Comparison of ENCODE assay signal across 22 mouse cellular contexts in genomic region chr10:124878525-124878924, GRCm38 (mm10).
DNase-seq lines count a peak whose midpoint lies in the region; ATAC-seq and TF ChIP-seq lines count a peak whose summit lies in the region.
"Had no signal": no experiment of that assay in that cellular context is flagged by ENCODE, and none has a peak within 500 bp of the region (broad histone marks: within the 10 kb centered on the region; RNA-seq: fewer than 3 reads in every experiment).

No protein-coding gene starts in this region.

- H3K4me2 ChIP-seq in embryonic facial prominence, embryonic 11.5 days (ENCODE audit: low read depth, low read length): no peak overlapping the region
- no peak overlapping the region for H3K4me2 ChIP-seq in liver, embryonic 11.5 days
- no peak overlapping the region for H3K4me2 ChIP-seq in liver, embryonic 12.5 days
- H3K4me2 ChIP-seq in midbrain, embryonic 13.5 days (replicated peaks): no peak overlapping the region
- H3K4me2 ChIP-seq in midbrain, postnatal 0 days (ENCODE audit: low read depth, low read length, poor library complexity, severe bottlenecking): no peak overlapping the region
- no peak overlapping the region for H3K4me2 ChIP-seq in stomach, postnatal 0 days (replicated peaks; ENCODE audit: low read depth)
- H3K4me2 ChIP-seq: embryonic facial prominence, embryonic 15.5 days; hindbrain, embryonic 12.5 days had no signal

- H3K9me3 ChIP-seq in embryonic facial prominence, embryonic 11.5 days (replicated peaks; ENCODE audit: control insufficient read depth, low read length): no peaks in the 10 kb centered on the region
- H3K9me3 ChIP-seq in embryonic facial prominence, embryonic 10.5 days: no peaks in the 10 kb centered on the region
- no peaks in the 10 kb centered on the region for H3K9me3 ChIP-seq in liver, embryonic 11.5 days (ENCODE audit: control insufficient read depth, low read length)
- H3K9me3 ChIP-seq in liver, embryonic 12.5 days (replicated peaks): no peaks in the 10 kb centered on the region
- H3K9me3 ChIP-seq in midbrain, embryonic 13.5 days: no peaks in the 10 kb centered on the region
- no peaks in the 10 kb centered on the region for H3K9me3 ChIP-seq in midbrain, postnatal 0 days (ENCODE audit: low read length)
- H3K9me3 ChIP-seq in stomach, postnatal 0 days (ENCODE audit: control insufficient read depth, low read length): no peaks in the 10 kb centered on the region
- H3K9me3 ChIP-seq: embryonic facial prominence, embryonic 15.5 days; forebrain, embryonic 10.5 days; heart, embryonic 10.5 days; hindbrain, embryonic 12.5 days had no signal

- H3K27me3 ChIP-seq in embryonic facial prominence, embryonic 11.5 days (ENCODE audit: control insufficient read depth, insufficient read depth, low read length): no peaks in the 10 kb centered on the region
- no peaks in the 10 kb centered on the region for H3K27me3 ChIP-seq in embryonic facial prominence, embryonic 10.5 days (replicated peaks; ENCODE audit: low read depth, poor library complexity, severe bottlenecking)
- no peaks in the 10 kb centered on the region for H3K27me3 ChIP-seq in liver, embryonic 11.5 days (replicated peaks; ENCODE audit: control insufficient read depth, insufficient read depth, low read length)
- no peaks in the 10 kb centered on the region for H3K27me3 ChIP-seq in liver, embryonic 12.5 days (replicated peaks)
- H3K27me3 ChIP-seq in midbrain, embryonic 13.5 days: no peaks in the 10 kb centered on the region
- no peaks in the 10 kb centered on the region for H3K27me3 ChIP-seq in midbrain, postnatal 0 days (ENCODE audit: insufficient read depth, low read length)
- H3K27me3 ChIP-seq in stomach, postnatal 0 days (ENCODE audit: control insufficient read depth, insufficient read depth, low read length): no peaks in the 10 kb centered on the region
- H3K27me3 ChIP-seq: embryonic facial prominence, embryonic 15.5 days; hindbrain, embryonic 12.5 days had no signal

- no peak for TF ChIP-seq EP300 in stomach, postnatal 0 days (optimal IDR thresholded peaks at IDR 0.05)

- no peak for DNase-seq in embryonic facial prominence, embryonic 11.5 days (ENCODE audit: low spot score)
- no peak for DNase-seq in embryonic facial prominence, embryonic 10.5 days (ENCODE audit: low spot score)
- DNase-seq in liver, embryonic 11.5 days (ENCODE audit: low spot score): no peak
- no peak for DNase-seq in midbrain, postnatal 0 days (ENCODE audit: low spot score)
- peak; percentile 15 for DNase-seq in stomach, postnatal 0 days (ENCODE audit: low spot score)
- DNase-seq in layer of hippocampus, adult 2 months (ENCODE audit: low spot score in 2 of 2): no peak
- DNase-seq: adrenal gland, postnatal 25 days; cerebellum, adult 18-20 months; cerebellum, adult 9-11 months; cerebellum, postnatal 36 days; gastrocnemius, postnatal 10 days; heart, adult 18-20 months; heart, postnatal 10 days; heart, postnatal 4 days had no signal

- H3K4me1 ChIP-seq in embryonic facial prominence, embryonic 11.5 days (ENCODE audit: control insufficient read depth, insufficient read depth, low read length): no peaks in the 10 kb centered on the region
- H3K4me1 ChIP-seq in embryonic facial prominence, embryonic 10.5 days: no peaks in the 10 kb centered on the region
- H3K4me1 ChIP-seq in liver, embryonic 11.5 days (replicated peaks; ENCODE audit: control insufficient read depth, insufficient read depth, low read length): no peaks in the 10 kb centered on the region
- H3K4me1 ChIP-seq in liver, embryonic 12.5 days: no peaks in the 10 kb centered on the region
- no peaks in the 10 kb centered on the region for H3K4me1 ChIP-seq in midbrain, embryonic 13.5 days (replicated peaks)
- H3K4me1 ChIP-seq in midbrain, postnatal 0 days (ENCODE audit: insufficient read depth, low read length): no peaks in the 10 kb centered on the region
- H3K4me1 ChIP-seq in stomach, postnatal 0 days (replicated peaks; ENCODE audit: control insufficient read depth, insufficient read depth): no peaks in the 10 kb centered on the region
- H3K4me1 ChIP-seq: embryonic facial prominence, embryonic 15.5 days; forebrain, embryonic 10.5 days; heart, embryonic 10.5 days; hindbrain, embryonic 12.5 days had no signal

- no peak overlapping the region for H3K27ac ChIP-seq in embryonic facial prominence, embryonic 11.5 days (replicated peaks; ENCODE audit: low read depth, low read length)
- H3K27ac ChIP-seq in embryonic facial prominence, embryonic 10.5 days (replicated peaks): no peak overlapping the region
- H3K27ac ChIP-seq in liver, embryonic 11.5 days (ENCODE audit: low read depth, low read length): no peak overlapping the region
- H3K27ac ChIP-seq in liver, embryonic 12.5 days: no peak overlapping the region
- no peak overlapping the region for H3K27ac ChIP-seq in midbrain, embryonic 13.5 days
- H3K27ac ChIP-seq in midbrain, postnatal 0 days (ENCODE audit: low read depth, low read length): no peak overlapping the region
- H3K27ac ChIP-seq in stomach, postnatal 0 days (replicated peaks): no peak overlapping the region
- no peak overlapping the region for H3K27ac ChIP-seq in layer of hippocampus, adult 2 months
- H3K27ac ChIP-seq: embryonic facial prominence, embryonic 15.5 days; forebrain, embryonic 10.5 days; heart, embryonic 10.5 days; hindbrain, embryonic 12.5 days had no signal

- H3K9ac ChIP-seq in embryonic facial prominence, embryonic 11.5 days (replicated peaks; ENCODE audit: low read length): no peak overlapping the region
- H3K9ac ChIP-seq in liver, embryonic 11.5 days (ENCODE audit: low read depth, low read length): no peak overlapping the region
- H3K9ac ChIP-seq in liver, embryonic 12.5 days: no peak overlapping the region
- no peak overlapping the region for H3K9ac ChIP-seq in midbrain, embryonic 13.5 days (replicated peaks)
- H3K9ac ChIP-seq in midbrain, postnatal 0 days (replicated peaks; ENCODE audit: low read length, poor library complexity, severe bottlenecking): no peak overlapping the region
- H3K9ac ChIP-seq in stomach, postnatal 0 days (ENCODE audit: low read length): no peak overlapping the region
- H3K9ac ChIP-seq: embryonic facial prominence, embryonic 15.5 days; hindbrain, embryonic 12.5 days had no signal

- 0 out of 2 replicates have a peak, but pooled peaks have one; percentile 52 for ATAC-seq in embryonic facial prominence, embryonic 11.5 days (replicated peaks; ENCODE audit: insufficient number of reproducible peaks, low FRiP score, low TSS enrichment, low read depth)
- ATAC-seq in liver, embryonic 11.5 days (replicated peaks; ENCODE audit: low FRiP score): 0 out of 2 replicates have a peak, but pooled peaks have one; percentile 31
- ATAC-seq in liver, embryonic 12.5 days: no peak
- ATAC-seq in midbrain, embryonic 13.5 days: peak; percentile 60; the same call in 1 of the 2 replicates
- ATAC-seq in midbrain, postnatal 0 days (ENCODE audit: low FRiP score): no peak
- ATAC-seq in stomach, postnatal 0 days (ENCODE audit: low FRiP score, low TSS enrichment): peak; percentile 80
- ATAC-seq: forebrain, embryonic 16.5 days had no signal

- no peaks in the 10 kb centered on the region for H3K36me3 ChIP-seq in embryonic facial prominence, embryonic 11.5 days (replicated peaks; ENCODE audit: control insufficient read depth, insufficient read depth, low read depth, low read length)
- no peaks in the 10 kb centered on the region for H3K36me3 ChIP-seq in embryonic facial prominence, embryonic 10.5 days (replicated peaks)
- no peaks in the 10 kb centered on the region for H3K36me3 ChIP-seq in liver, embryonic 11.5 days (ENCODE audit: control insufficient read depth, insufficient read depth, low read length)
- no peaks in the 10 kb centered on the region for H3K36me3 ChIP-seq in liver, embryonic 12.5 days
- no peaks in the 10 kb centered on the region for H3K36me3 ChIP-seq in midbrain, embryonic 13.5 days
- H3K36me3 ChIP-seq in midbrain, postnatal 0 days (ENCODE audit: insufficient read depth, low read length): no peaks in the 10 kb centered on the region
- H3K36me3 ChIP-seq in stomach, postnatal 0 days (ENCODE audit: control insufficient read depth, insufficient read depth, low read length): no peaks in the 10 kb centered on the region
- H3K36me3 ChIP-seq: embryonic facial prominence, embryonic 15.5 days; forebrain, embryonic 10.5 days; heart, embryonic 10.5 days; hindbrain, embryonic 12.5 days had no signal

- no peak for TF ChIP-seq CTCF in midbrain, postnatal 0 days (IDR thresholded peaks at IDR 0.05)
- no peak for TF ChIP-seq CTCF in stomach, postnatal 0 days (IDR thresholded peaks at IDR 0.05; ENCODE audit: low read depth)
- no peak for TF ChIP-seq CTCF in layer of hippocampus, adult 2 months (conservative IDR thresholded peaks at IDR 0.05)

- H3K4me3 ChIP-seq in embryonic facial prominence, embryonic 11.5 days (ENCODE audit: low read depth, low read length): no peak overlapping the region
- no peak overlapping the region for H3K4me3 ChIP-seq in embryonic facial prominence, embryonic 10.5 days
- H3K4me3 ChIP-seq in liver, embryonic 11.5 days (ENCODE audit: low read depth, low read length): no peak overlapping the region
- no peak overlapping the region for H3K4me3 ChIP-seq in liver, embryonic 12.5 days
- H3K4me3 ChIP-seq in midbrain, embryonic 13.5 days (replicated peaks): no peak overlapping the region
- no peak overlapping the region for H3K4me3 ChIP-seq in midbrain, postnatal 0 days (ENCODE audit: low read depth, low read length)
- no peak overlapping the region for H3K4me3 ChIP-seq in stomach, postnatal 0 days (ENCODE audit: low read depth, low read length)
- no peak overlapping the region for H3K4me3 ChIP-seq in layer of hippocampus, adult 2 months
- H3K4me3 ChIP-seq: embryonic facial prominence, embryonic 15.5 days; erythroblast, embryonic 14.5 days; forebrain, embryonic 10.5 days; heart, embryonic 10.5 days; hindbrain, embryonic 12.5 days had no signal

Comparison
In these comparisons a context has a peak if more than half of its experiments do, and no peak if none do; other contexts are left out.
1. ATAC-seq: peak in embryonic facial prominence, embryonic 11.5 days (single experiment), liver, embryonic 11.5 days (single experiment), midbrain, embryonic 13.5 days (single experiment) and stomach, postnatal 0 days (single experiment); none in liver, embryonic 12.5 days (single experiment) and midbrain, postnatal 0 days (single experiment).